Mouse (Mus musculus) v-Abl transformed pro-B cells (cell line): ENCODE measurements around the gene Tmem86a.

Experiments
- in situ Hi-C, 2 experiments: fragments of 400-800 bp; cut with MboI; formaldehyde crosslinking; loops; one replicate each; pipeline ENCODE4 v1.15.1; 2025; ENCODE audit not compliant: unreplicated experiment in 2 of 2

Tmem86a gene

DNA sequence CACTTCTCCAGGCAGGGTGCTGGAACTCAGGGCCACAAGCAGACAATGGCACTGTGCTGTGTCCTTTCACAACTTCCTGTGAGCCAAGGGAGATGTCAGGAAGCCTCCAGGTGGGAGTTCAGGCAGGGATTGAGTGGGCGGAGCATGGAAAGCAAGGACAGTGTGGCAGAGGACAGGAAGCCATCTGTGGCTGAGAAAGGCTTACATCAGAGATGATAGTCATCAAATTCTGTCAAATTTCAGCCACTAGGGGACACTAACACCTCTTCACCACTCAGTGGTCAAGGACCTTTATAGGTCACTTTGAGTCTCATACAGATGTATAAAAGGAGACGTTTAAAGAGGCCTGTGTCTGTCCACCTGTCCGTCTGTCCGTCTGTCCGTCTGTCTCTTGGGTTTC lies 22.1 kb downstream of the Tmem86a start:
- in situ Hi-C loops: no loop called here

DNA sequence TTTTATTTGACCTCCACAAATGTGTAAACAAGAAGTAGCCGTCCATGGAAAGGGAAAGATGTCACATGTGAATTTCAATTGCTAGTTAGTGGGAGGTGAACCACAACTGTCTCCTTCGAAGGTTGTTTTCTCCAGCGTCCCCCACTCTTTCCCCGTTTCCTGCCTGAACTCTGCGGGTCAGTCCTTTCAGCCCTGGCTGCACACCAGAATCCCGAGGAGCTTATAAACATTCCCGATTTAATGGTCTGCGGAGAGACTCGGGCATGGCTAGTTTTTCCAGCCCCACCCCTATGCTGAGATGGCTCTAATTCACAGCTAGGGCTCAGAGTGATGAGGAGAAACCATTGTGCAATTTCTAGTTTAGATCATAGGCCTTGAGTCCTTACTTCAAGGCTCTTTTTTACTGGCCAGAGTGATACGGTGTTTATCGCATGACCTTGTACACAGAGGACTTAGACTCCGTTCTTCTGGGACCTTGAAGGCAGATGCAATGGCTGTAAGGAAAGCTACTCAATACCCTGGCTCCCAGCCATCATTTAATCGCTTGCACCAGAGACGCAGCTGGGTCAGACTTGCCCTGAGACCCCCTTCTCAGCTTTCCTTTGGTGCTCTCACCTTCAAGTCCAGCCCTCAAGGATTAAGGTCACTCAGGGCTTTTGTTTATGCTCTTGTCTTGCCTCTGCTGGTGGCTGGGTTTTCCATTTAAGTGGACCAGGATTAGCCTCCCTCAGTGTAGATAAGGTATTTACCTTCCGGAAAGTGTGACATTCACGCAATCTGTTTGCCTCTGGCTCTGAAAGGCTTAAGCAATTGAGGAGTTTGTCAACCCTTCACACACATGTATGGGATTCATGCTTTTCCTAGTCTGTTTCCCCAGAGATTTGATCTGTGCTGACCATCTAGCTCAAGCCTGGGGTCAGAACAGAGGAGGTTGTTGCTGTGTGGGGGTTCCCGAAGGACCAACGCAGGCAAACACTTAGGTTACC lies 23.4 kb downstream of the Tmem86a start:
- in situ Hi-C loops: no loop called here

DNA sequence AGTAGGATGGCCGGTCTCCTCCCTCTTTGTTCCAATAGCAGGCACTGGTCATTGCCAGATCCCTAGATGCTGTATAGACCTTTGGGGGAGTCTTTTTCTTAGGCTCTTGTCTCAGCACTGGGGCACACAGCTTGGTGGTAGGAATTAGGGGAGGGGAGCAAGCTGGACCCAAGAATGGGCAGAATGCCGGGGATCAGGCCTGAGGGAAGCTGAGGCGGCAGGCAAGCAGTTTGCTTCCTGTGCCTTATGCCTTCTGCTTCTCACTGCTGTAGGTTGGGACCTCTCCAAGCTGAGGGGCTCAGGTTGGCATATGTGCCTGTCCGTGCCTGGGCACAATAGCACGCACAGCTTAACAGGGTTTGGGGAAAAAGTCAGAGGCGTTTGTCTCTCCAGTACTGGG lies 25.8 kb downstream of the Tmem86a start:
- in situ Hi-C loops: loop anchor here in 1 of 2 experiments (5.0 kb wide), 1 partner anchor 54 kb away; no protein-coding TSS in a partner anchor

DNA sequence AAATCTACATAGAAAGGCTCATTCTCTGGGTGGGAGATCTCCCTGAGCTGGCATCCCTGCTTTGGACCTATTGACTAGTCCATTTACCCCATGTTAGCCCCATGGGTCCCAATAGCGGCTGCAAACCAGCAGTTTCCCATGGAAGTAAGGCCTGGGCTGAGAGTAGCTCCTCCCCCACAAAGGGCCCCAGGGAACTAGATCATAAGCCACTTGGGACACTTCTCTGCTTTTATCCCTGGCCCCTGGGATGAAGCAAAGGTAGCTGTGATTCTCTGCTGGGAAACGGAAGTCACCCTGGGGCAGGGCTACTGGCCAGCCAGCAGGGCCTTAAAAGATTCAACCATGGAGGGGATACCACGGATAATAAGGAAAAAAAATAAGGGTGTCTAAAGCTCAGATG lies 26.3 kb downstream of the Tmem86a start:
- in situ Hi-C loops: loop anchor here in 1 of 2 experiments (5.0 kb wide), 1 partner anchor 54 kb away; no protein-coding TSS in a partner anchor

DNA sequence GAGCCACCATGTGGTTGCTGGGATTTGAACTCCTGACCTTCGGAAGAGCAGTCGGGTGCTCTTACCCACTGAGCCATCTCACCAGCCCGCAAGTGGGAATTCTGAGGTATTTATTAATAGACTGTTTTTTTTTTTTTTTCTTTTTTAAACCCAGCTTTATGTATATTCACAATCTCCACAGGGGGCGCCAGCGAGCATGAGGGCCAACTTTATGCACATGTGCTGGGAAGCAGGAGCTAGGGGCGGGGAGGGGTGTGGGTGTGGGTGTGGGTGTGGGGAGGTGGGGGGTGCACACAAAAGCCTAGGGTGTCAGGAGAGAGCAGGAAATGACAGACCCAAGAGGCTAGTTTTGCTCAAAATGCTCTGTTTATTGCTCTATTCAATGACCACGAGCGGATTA lies 27.1 kb downstream of the Tmem86a start:
- in situ Hi-C loops: loop anchor here in 1 of 2 experiments (5.0 kb wide), 1 partner anchor 55 kb away; no protein-coding TSS in a partner anchor

DNA sequence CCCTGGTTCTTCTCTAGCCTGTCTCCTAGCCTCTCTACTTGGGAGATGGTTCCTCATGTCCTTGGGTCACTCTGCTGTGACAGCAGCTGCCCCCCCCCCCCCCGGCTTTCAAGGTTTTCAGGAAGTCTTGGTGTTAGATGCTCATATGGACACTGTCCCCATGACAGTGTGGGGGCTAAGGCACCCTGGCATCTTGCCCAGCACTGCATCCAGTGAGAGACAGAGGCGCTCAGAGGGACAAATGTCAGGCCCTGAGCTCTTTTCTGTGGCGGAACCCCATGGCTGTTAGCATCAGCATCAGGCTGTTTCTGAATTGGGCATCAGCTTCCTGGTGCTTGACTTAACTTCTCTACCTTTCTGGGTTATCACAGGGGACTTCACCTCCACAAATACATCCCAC lies 30.5 kb downstream of the Tmem86a start:
- in situ Hi-C loops: loop anchor here (5.0 kb wide), 4 partner anchors 59 to 119 kb away; no protein-coding TSS in a partner anchor

DNA sequence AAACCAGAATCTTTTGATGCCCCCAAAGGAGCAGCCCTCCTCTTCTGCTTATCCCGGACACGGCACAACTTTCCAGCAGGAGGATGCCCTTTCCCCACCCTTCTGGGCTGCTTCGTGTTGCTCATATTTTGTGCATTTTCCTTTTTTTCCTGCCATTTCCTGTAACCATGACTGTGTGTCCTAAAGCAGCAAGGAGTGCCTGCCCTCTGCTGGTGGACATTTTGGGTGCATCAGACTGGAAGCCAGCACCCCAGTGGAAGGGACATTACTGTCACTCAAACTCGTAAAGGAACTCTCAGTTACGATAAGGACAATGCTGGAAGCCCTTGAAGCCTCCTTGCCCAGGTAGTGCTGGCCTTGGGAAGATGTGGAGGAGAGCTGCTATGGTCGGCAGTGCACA lies 30.9 kb downstream of the Tmem86a start:
- in situ Hi-C loops: loop anchor here (5.0 kb wide), 4 partner anchors 59 to 119 kb away; no protein-coding TSS in a partner anchor

DNA sequence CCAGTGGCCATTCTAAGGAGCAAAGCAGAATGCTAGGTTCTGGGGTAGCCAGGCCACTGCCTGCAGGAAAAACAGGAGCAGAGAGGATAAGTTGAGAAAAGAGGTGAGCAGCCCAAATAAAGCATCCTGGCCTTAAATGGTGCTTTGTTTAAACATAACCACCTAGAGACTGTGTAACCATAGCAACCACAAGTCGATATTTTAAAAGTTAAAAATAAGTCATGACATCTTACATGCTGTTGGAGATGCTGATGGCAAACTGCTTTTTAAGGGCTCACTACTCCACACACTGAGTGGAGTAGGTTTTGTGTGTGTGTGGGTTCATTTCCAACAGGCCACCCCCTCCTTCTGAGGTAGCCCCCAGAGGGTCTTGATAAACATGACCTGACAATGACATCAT lies 34.7 kb downstream of the Tmem86a start:
- in situ Hi-C loops: no loop called here

DNA sequence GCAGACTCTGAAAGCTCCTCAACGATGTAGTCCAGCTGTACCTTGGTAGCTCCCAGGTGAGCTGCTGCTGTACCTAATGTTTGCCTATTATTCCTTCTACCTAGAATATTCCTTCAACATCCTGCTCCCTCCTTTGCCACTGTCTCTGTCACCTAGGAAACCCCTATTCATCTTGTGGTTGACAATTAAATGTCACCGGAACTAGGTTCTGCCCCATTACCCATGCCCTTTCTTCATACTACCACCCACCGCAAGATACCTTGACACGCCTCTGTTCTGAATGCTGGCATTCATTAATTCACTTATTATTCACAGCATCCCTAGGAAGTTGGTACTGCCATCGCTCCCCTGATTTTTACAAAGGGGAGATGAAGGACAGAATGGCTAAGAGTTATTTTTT lies 43.5 kb downstream of the Tmem86a start:
- in situ Hi-C loops: no loop called here

DNA sequence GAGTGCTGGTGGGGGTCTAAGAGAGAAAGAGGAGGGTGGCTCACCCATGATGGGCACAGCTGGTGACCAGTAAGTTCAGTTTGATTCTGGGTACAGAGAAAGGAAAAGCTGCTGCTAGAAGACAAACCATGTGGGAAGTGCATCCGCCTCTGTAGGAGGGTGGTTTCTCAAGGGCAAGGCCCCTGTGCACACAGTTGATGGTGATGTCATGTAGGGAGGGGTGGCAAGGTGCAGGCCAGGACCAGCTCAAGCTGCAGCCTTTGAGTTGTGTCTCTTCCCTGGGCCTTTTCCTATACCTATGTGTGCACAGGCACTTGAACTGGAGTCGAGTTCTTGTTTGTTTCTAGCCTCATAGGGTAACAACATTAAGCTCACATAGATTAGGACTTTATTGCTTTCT lies 44.6 kb downstream of the Tmem86a start:
- in situ Hi-C loops: no loop called here

DNA sequence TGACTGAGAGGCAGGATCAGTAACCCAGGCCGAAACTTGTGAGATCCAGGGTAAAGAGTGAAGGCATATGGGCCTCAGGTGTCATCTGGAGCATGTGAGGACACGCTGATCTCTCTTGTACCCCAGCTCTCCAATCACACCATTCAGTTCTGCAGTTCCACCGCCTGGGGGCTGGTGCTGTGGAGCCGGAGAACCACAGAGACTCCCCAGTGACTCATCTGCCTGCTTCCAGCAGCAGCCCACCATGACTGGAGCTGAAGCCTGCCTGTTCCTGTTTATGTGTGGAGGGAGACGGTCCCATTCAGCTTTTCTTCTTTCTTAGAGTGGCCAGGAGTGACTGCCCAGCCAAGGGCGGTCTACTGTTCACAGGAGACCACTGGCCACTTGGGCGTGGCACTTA lies 47.6 kb downstream of the Tmem86a start:
- in situ Hi-C loops: no loop called here

DNA sequence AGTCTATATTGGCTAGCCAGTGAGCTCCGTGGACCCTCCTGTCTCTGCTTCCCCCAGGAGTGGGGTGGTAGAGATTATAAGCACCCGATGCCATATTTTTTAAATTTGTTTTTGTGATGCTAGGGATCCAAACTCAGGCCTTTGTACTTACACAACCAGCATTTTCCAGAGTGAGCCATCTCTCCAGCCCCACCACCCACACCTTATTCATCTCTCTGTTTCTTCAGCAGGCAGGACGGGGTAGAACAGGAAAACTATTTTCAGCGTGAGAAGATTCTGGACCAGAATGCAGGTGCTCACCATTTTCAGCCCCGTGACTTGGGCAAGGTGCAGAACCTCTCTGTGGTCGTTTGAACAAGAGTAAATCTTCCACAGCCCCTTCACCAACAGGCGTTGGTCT lies 48.9 kb downstream of the Tmem86a start:
- in situ Hi-C loops: no loop called here

DNA sequence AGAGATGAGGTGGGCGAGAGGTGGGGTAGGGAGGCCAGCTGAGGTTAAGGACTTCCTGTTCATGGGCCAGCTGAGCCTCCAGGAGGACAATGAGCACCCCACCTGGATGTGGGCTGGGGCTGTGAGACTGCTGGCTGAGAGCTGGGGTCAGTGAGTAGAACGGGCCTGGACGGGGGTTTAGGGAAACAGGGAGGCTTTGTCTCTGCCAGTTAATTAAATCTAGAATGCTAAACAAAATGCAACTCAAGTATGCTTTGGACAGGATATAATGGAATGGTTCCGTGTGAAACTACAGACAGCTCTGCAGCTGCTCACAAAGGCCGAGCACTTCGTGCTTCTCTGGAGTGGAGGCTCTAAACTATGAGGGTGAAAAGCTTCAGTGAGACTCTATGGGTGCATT lies 50.2 kb downstream of the Tmem86a start:
- in situ Hi-C loops: no loop called here

DNA sequence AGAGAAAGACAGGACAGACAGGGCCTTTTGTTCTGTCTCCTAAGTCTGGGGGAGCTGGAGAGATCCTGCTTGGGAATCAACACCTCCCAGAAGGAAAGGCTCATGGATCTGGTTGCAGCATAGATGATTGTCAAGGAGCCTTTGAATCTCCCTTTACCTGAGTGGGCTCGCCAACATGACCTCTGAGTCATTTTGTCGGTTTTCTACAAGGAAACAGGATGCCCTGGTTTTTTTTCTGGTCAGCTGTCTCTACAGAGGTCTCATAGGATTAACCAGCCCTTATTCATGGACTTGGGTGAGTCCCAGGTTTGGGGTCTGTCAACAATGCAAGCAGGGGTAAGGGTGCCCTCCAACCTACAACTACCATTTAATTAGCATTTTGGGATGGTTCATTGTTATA lies 52.6 kb downstream of the Tmem86a start:
- in situ Hi-C loops: no loop called here

DNA sequence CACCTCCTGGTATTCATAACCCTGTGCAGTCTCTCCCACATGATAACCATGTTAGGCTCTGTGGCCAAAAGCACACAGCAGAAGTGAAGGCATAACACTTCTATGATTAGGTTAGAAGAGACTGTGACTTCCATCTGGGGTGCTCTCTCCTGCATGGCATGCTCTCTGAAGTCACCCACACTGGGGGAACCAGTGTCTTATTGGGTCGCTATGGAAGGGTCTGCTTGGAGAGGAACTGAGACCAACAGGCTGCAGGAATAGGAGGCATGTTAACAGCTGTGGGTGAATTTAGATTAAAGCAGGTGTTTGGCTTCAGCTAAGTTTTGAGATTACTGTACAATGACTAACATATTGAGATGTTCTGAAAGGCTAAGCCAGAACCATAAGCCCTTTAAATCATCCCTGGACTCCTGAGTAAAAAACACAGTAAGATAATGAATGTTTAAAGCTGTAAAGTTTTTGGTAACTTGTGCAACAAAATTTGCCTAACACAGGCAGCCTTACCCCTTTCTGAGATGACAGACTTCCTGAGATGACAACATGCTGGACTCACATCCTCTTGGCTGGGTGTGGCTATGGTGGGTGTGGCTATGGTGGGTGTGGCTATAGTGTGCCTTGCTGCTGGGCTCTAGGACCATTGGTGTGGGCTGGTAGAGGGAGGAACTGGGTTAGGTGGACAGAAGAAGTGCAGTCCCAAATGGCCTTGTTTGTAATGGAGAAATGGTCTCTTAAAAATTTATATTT lies 53.4 kb downstream of the Tmem86a start:
- in situ Hi-C loops: no loop called here
